Mouse (Mus musculus) erythroblast, adult 5-6 weeks (primary cell): ENCODE data around the gene Clic4. TPM values are rescaled to one million over a fixed set of nuclear protein-coding genes. Genes with fewer than 3 reads are reported as not detected.

Source experiments
- ATAC-seq: replicated peaks from 2 replicates; pipeline ENCODE4 v1.8.0; 2016; ENCODE audit warnings: moderate number of reproducible peaks, mild to moderate bottlenecking, moderate TSS enrichment, inconsistent platforms; ENCODE audit not compliant: poor library complexity, low FRiP score, severe bottlenecking
- total RNA-seq, 2 experiments: library from RNA; stranded (forward) in 1 of 2; stranded (reverse) in 1 of 2; fragments of 150-400 nt in 1 of 2; fragments of 200-764, 138-1000 nt in 1 of 2; gene quantifications; 2 replicates each; pipeline versions ENCODE4 v1.2.3 to v1.2.4; 2015 to 2017; ENCODE audit warnings: low replicate concordance in 2 of 2

The Clic4 gene
- total RNA-seq (2015; ENCODE audit: low replicate concordance) (24.6 and 29.9 TPM in 2 replicates), total RNA-seq (2017; ENCODE audit: low replicate concordance) (35.4 and 44.6 TPM in 2 replicates)

- ATAC-seq: peak; percentile 86
Measured at GRCm38 (mm10) chr4:135272640-135273306, at the start of gene Clic4. Gene Clic4 (minus strand): TSS chr4:135272814.

- peak; percentile 69 for ATAC-seq
Measured at GRCm38 (mm10) chr4:135317966-135318365, 45.4 kb upstream of the Clic4 start.

GRCm38 (mm10) chr4:135317539-135317938, 44.9 kb upstream of the Clic4 start:
- no peak for ATAC-seq

GRCm38 (mm10) chr4:135315287-135315686, 42.7 kb upstream of the Clic4 start:
- no peak for ATAC-seq

- ATAC-seq: peak; percentile 41
Measured at GRCm38 (mm10) chr4:135314419-135314832, 41.8 kb upstream of the Clic4 start.

- peak; percentile 35 for ATAC-seq
Measured at GRCm38 (mm10) chr4:135313761-135314241, 41.2 kb upstream of the Clic4 start.

GRCm38 (mm10) chr4:135313111-135313691, 40.6 kb upstream of the Clic4 start:
- peak; percentile 65 for ATAC-seq

- peak; percentile 52 for ATAC-seq
Measured at GRCm38 (mm10) chr4:135312706-135313105, 40.1 kb upstream of the Clic4 start.

GRCm38 (mm10) chr4:135310371-135310770, 37.8 kb upstream of the Clic4 start:
- ATAC-seq: no peak

GRCm38 (mm10) chr4:135309726-135310125, 37.1 kb upstream of the Clic4 start:
- ATAC-seq: no peak

GRCm38 (mm10) chr4:135309112-135309659, 36.6 kb upstream of the Clic4 start:
- no peak for ATAC-seq

GRCm38 (mm10) chr4:135306971-135307632, 34.5 kb upstream of the Clic4 start:
- no peak for ATAC-seq

- no peak for ATAC-seq
Measured at GRCm38 (mm10) chr4:135306533-135306932, 33.9 kb upstream of the Clic4 start.

- ATAC-seq: no peak
Measured at GRCm38 (mm10) chr4:135302261-135302660, 29.6 kb upstream of the Clic4 start.

- ATAC-seq: no peak
Measured at GRCm38 (mm10) chr4:135301166-135301565, 28.6 kb upstream of the Clic4 start.

- ATAC-seq: no peak
Measured at GRCm38 (mm10) chr4:135300248-135301041, 27.8 kb upstream of the Clic4 start.

- ATAC-seq: no peak
Measured at GRCm38 (mm10) chr4:135298680-135299079, 26.1 kb upstream of the Clic4 start.

- ATAC-seq: 0 out of 2 replicates have a peak, but pooled peaks have one; percentile 16
Measured at GRCm38 (mm10) chr4:135297931-135298546, 25.4 kb upstream of the Clic4 start.

- ATAC-seq: 0 out of 2 replicates have a peak, but pooled peaks have one; percentile 45
Measured at GRCm38 (mm10) chr4:135297146-135297545, 24.5 kb upstream of the Clic4 start.
